In the genomic region with DNA sequence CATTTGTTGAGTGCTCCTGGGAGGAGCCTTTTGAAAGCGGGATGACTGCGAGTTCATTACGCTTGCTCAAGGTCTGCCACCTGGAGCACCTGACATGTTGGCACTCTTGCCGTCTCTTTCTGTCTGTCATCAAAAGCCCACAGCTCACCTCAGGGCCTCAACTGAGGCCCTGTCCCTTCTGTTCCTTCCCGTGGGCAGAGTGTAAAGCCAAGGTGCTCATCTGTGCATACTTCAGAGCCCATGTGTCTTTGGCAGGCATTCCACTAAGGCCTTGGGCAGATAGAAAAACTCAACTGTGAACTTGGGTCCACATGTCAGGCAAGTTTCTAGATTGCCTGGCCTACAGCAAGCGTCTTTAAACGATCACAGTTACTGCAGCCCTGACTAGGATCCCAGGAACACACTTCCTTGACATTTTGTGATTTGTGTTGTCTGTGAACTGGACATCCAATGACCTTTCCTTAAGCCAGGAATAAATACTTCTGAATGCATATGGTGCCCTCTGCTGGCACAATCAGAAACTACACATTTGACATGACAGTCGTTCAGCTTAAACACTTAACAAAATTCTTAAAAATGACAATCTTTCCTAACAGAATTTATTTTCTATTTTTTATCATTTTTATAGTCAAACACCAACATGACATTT, we compare ENCODE assay signal across 8 mouse cellular contexts.
DNase-seq lines count a peak whose midpoint lies in the region; ATAC-seq lines count a peak whose summit lies in the region.

No protein-coding gene starts in this region.

- no peaks in the 10 kb centered on the region for H3K36me3 ChIP-seq in limb, embryonic 11.5 days (ENCODE audit: control insufficient read depth, insufficient read depth, low read length)

- no peaks in the 10 kb centered on the region for H3K4me1 ChIP-seq in limb, embryonic 11.5 days (ENCODE audit: control insufficient read depth, insufficient read depth, low read length)

- H3K4me2 ChIP-seq in limb, embryonic 11.5 days (ENCODE audit: low read depth, severe bottlenecking), result no peak overlapping the region

- ATAC-seq in limb, embryonic 11.5 days (ENCODE audit: insufficient number of reproducible peaks, low FRiP score, low TSS enrichment, low read depth), result no peak

- H3K27ac ChIP-seq in limb, embryonic 11.5 days (replicated peaks; ENCODE audit: low read depth, low read length), result no peak overlapping the region

- H3K4me3 ChIP-seq in limb, embryonic 11.5 days (ENCODE audit: low read depth, low read length), result no peak overlapping the region

- H3K27me3 ChIP-seq in limb, embryonic 11.5 days (ENCODE audit: control insufficient read depth, insufficient read depth, low read length), result no peaks in the 10 kb centered on the region

- no peaks in the 10 kb centered on the region for H3K9me3 ChIP-seq in limb, embryonic 11.5 days (ENCODE audit: control insufficient read depth, low read length)

- WGBS in limb, embryonic 11.5 days, result 52% methylated on average over 8 of the region's 8 CpGs

- peak; percentile 23 to 53 for DNase-seq in urinary bladder, adult 18-20 months (ENCODE audit: low spot score in 2 of 2)
- DNase-seq in urinary bladder, postnatal 10 days (ENCODE audit: low spot score), result no peak
- peak; percentile 81 for DNase-seq in cerebellum, adult 9-11 months
- peak; percentile 69 to 77 for DNase-seq in frontal cortex, postnatal 25 days (ENCODE audit: low spot score in 2 of 2)
- peak; percentile 81 for DNase-seq in kidney, adult 9 months
- peak; percentile 88 for DNase-seq in limb, embryonic 11.5 days (ENCODE audit: low spot score)
- DNase-seq in naive thymus-derived CD4-positive, alpha-beta T cell, adult 2 months (ENCODE audit: low read depth), result peak; percentile 35
- peak; percentile 54 for DNase-seq in telencephalon, adult 2 months (ENCODE audit: low read depth, low spot score)

- H3K9ac ChIP-seq in limb, embryonic 11.5 days (ENCODE audit: low read length), result no peak overlapping the region
